In the genomic region with DNA sequence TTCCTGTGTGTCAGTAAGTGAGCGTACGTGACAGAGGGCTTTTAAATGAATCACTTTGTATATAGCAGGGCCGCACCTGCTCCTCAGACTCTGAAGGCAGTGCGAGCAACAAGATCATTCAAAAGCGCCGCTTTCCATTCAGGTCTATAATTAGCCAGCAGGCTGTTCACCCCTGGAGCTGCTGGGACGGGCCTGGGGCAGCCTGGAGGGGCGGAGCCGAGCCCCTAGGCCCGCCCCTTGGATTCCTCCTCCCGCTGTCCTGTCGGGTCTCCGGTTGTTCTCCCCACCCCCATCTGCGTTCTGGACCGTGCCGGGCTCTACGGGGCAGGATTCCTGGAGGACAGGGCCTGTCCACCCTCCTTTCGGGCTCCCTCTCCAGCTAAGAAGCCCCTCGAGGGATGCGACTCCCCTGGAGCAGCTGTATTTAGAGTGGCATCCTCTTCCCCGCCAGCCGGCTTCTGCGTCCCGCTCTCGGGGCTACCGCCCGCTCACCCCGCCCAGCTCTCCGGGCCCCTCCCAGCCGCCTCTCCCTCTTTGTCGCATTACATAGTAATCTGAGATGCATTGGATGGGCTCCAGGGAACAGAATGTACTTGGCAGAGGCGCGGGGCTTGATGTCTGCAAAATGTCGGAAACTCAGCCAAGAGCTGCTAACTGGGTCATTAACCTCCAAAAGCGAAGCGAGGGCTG, we compare ENCODE assay signal across 8 mouse cellular contexts.
A peak's percentile ranks its signal among the peaks of the same experiment; 100 is the strongest.
DNase-seq lines count a peak whose midpoint lies in the region; ATAC-seq and TF ChIP-seq lines count a peak whose summit lies in the region.

No protein-coding gene starts in this region.

- TF ChIP-seq CTCF in left cerebral cortex, adult 2 months (IDR thresholded peaks at IDR 0.05) = no peak; the same call in 1 of the 2 replicates

- H3K79me2 ChIP-seq in macrophage (ENCODE audit: inconsistent target) = no peaks in the 10 kb centered on the region

- intact Hi-C loops in left cerebral cortex, adult 2 months (cut with DNase I) = loop anchor here (1.0 to 10.0 kb wide), 7 partner anchors 43 to 1544 kb away; a partner anchor contains a TSS

- H3K36me3 ChIP-seq in macrophage (ENCODE audit: inconsistent target) = no peaks in the 10 kb centered on the region

- 3% methylated on average over 35 of the region's 36 CpGs for WGBS in macrophage (ENCODE audit: missing documents)

- peak; percentile 97 for DNase-seq in ZHBTc4 (ENCODE audit: low read depth, low spot score)
- peak; percentile 94 for DNase-seq in gastrocnemius, postnatal 10 days
- DNase-seq in hindlimb bud, embryonic 11.5 days (ENCODE audit: extremely low spot score, low read depth, low spot score) = peak; percentile 67
- DNase-seq in left cerebral cortex, adult 2 months (ENCODE audit: extremely low spot score in 1 of 2, low spot score in 2 of 2) = peak; percentile 88 to 91
- DNase-seq in right cerebral cortex, adult 18-20 months = peak; percentile 94
- peak; percentile 91 for DNase-seq in urinary bladder, adult 2 months (ENCODE audit: low spot score)

- peak; percentile 89 for ATAC-seq in common myeloid progenitor, adult 5-6 weeks (replicated peaks; ENCODE audit: low read depth, poor library complexity, severe bottlenecking)

- peak overlapping the region; percentile 93 for H3K27ac ChIP-seq in left cerebral cortex, adult 2 months
- peak overlapping the region; percentile 100 for H3K27ac ChIP-seq in macrophage

- peak overlapping the region; percentile 52 for H3K4me3 ChIP-seq in left cerebral cortex, adult 2 months
- peak overlapping the region; percentile 32 for H3K4me3 ChIP-seq in macrophage (ENCODE audit: inconsistent target)

Comparison
In these comparisons a context has a peak if more than half of its experiments do, and no peak if none do; other contexts are left out.
1. Peak in every context shown above with its lines: DNase-seq, ATAC-seq, H3K4me3 ChIP-seq and H3K27ac ChIP-seq.